Mouse (Mus musculus) frontal cortex, postnatal 10 days (tissue): ENCODE measurements at regions not wholly inside any gene's neighbourhood (a gene's known extent, or its start where the extent isn't known, plus 50 kb on each side); places are given as distances from the start of the nearest gene placed in this dataset.
A peak's percentile ranks its signal among the peaks of the same experiment; 100 is the strongest.

Experiments
- DNase-seq, 2 experiments: peaks; one replicate each; pipeline ENCODE4 v3.0.0; 2022; ENCODE audit warnings: low spot score in 2 of 2, mixed read lengths in 1 of 2

- no peak for DNase-seq
Measured at GRCm38 (mm10) chr13:51899319-51900042, 53.0 kb downstream of the Gadd45g start.

- no peak for DNase-seq
Measured at GRCm38 (mm10) chr13:51900043-51900440, 53.6 kb downstream of the Gadd45g start.

- DNase-seq = peak in 1 of 2 experiments; percentile 44
Measured at GRCm38 (mm10) chr13:51902482-51903285, 56.2 kb downstream of the Gadd45g start.

DNA sequence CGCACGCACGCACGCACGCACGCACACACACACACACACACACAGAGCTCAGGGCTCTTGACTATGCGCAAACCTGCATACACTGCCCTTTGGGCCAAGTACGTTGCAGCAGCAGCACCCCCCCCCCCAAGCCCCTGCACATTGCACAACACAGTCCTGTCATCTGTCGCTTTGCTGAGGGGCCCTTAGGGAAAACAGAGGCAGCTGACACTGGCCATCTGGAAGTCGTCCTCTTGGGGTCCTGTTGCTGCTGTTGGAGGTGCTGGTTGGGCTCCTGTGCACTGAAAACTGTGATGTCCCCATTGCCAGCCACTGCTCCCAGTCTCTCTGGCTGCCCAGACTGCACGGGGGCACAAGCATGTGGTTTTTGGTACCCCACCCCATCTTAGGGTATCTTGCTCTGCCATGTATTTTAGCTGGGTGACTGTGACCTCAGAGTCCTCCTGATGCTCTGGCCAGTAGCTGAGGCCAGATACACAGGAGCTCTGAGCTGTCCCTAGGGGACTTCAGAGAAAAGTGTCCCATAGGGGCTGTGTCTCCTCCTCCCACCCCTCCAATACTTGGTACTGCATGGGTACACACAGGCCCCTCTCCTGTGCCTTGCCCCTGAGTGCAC, 57.0 kb downstream of the Gadd45g start:
- no peak for DNase-seq

- DNase-seq = no peak
Measured at GRCm38 (mm10) chr13:51905270-51905669, 58.8 kb downstream of the Gadd45g start.

- DNase-seq = no peak
Measured at GRCm38 (mm10) chr13:51906103-51906502, 59.6 kb downstream of the Gadd45g start.

GRCm38 (mm10) chr13:51908514-51908913, 62.0 kb downstream of the Gadd45g start:
- DNase-seq = no peak

- DNase-seq = no peak
Measured at GRCm38 (mm10) chr13:51911296-51911998, 65.0 kb downstream of the Gadd45g start.

- no peak for DNase-seq
Measured at GRCm38 (mm10) chr13:51912477-51912876, 66.0 kb downstream of the Gadd45g start.

DNA sequence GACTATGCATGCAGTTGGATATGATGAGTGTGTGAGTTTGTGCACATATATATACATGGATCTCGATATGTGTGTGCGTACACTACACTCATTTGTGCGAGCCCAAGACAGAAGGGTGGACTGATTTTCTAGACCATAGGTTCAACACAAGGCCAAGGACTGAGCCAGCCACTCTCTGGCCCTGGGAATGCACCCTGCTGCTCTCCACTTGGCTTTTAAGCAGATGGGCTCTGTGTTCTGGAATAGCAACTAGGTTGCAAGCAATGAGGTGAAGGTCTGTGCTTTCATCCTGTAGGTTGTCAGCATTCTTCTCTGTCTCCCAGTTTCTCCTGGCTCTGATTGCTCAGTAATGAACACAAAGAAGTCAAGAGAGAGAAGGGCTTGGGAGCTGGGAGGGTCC, 66.5 kb downstream of the Gadd45g start:
- DNase-seq = no peak

GRCm38 (mm10) chr13:51916666-51917240, 70.3 kb downstream of the Gadd45g start:
- DNase-seq = no peak

DNA sequence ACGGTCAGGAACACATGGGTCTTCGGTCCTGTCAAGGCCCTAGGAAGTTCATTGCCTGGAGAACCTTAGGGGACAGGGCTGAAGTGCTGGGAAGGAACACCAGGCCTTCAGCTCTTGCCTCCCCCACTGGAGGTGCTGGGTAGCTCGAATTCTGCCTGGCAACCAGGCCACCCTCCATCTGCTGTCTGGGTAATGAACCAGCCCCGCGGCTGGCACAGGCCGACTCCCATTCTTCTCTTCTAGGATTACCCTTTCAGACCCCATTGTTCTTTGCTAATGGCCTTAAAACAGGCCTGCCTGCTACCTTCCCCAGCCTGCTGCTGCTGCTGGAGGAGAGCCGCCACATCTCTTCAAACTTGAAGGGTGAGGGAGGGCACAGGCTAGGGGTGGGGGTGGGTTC, 71.2 kb downstream of the Gadd45g start:
- no peak for DNase-seq

- DNase-seq = no peak
Measured at GRCm38 (mm10) chr13:51918108-51918507, 71.6 kb downstream of the Gadd45g start.

DNA sequence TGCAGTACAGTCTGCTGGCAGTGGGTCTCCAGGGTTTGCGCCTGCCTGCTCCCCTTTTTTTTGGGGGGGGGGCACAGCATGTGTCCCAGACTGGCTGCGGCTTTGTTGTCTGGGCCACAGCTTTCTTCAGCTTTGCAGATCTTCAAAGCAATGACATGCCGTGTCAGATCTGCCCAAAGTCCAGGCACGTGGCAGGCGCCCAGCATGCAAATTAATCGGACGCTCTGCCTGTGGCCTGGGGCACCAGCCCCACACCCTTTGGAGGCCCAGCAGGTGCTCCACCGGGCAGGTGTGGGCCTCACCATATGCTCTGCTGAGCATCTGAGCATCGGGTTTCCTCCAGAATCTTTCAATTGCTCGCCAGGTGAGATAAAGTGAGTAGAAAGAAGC, 72.3 kb downstream of the Gadd45g start:
- no peak for DNase-seq

DNA sequence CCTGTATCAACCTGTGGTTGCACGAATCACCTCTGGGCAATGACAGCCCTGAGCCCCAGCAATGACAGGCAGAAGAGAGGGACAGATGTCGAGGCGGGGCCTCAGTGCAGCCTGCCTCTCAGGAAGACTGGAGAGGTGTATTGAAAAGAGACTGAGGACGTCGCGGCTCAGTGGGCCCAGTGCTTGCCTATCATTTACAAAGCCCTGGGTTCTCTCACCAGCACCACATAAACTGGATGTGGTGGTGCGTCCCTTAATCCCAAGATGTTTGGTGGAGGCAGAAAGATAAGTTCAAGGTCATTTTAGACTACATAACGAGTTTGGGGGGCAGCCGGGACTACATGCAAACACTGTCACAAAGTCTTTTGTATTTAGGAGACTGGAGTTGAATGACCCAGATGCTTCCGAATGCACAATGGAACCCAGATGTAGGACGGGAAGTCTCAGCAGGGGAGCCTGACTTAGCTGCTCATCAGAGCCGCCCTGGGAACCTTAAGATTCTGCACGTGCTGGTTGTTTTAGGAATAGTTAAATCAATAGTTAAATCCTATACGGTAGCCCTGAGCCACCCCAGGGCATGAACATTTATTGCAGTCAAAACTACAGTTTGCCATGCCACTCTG, 72.8 kb downstream of the Gadd45g start:
- no peak for DNase-seq

DNA sequence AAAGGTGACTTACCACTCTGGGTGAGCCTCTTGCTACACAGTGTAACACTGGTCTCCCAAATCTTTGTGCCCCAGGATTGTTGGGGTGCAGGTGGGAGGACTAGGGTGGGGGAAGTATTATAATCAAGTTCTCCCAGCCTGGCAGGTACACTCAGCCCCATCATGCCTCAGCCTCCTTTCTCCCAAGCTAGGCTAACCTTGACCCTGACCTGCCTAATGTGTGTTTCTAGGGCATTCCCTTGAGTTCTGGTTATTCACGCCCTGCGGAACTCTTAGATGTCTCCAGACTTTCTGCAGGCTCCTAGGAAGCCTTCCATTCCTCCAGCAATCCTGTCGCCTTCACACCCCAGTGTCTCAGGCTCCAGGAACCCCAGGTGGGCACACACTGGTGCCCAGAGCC, 73.5 kb downstream of the Gadd45g start:
- DNase-seq = no peak

GRCm38 (mm10) chr13:51920511-51921351, 74.3 kb downstream of the Gadd45g start:
- peak in 1 of 2 experiments; percentile 34 for DNase-seq

GRCm38 (mm10) chr13:51921550-51921949, 75.1 kb downstream of the Gadd45g start:
- DNase-seq = no peak

DNA sequence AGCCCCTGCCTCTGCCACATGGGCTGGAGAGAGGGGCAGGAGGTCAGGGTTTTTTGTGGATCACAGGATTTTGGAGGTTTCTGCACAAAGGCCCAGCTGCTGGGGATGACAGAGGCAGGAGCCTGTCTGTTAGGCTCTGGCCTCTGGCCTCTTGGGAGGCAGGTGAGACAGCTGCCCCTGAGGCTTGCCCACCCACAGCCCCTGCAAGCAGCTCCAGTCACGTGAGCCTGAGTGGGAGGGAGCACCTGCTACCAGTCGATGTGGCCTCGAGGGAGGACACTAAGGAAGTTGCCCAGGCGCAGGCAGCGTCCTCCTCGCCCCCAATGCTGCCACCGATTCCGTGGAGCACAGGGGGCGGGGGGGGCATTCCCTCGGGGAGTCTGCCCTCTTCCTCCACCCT, 80.3 kb downstream of the Gadd45g start:
- no peak for DNase-seq

GRCm38 (mm10) chr13:51929730-51930129, 83.3 kb downstream of the Gadd45g start:
- DNase-seq = no peak
